Mouse (Mus musculus) ES-E14 (cell line): Measurements from ENCODE around the gene Cenpa. TPM values are rescaled to one million over a fixed set of nuclear protein-coding genes. Genes with fewer than 3 reads are reported as not detected.
"Not testable (repeated sequence)": the region's sequence is repeated elsewhere in the genome, so short reads cannot be mapped to it uniquely, and the experiment has no call there.

Experiments
- DNase-seq: peaks from one replicate; pipeline ENCODE4 v3.0.0-alpha.2; 2013; ENCODE audit warnings: low read depth, low spot score
- H3K27ac ChIP-seq: 2 replicates; pipeline ENCODE4 v1.5.1; 2012; ENCODE audit warnings: low read depth, mild to moderate bottlenecking, low read length, moderate library complexity, mixed read lengths; ENCODE audit not compliant: poor library complexity, insufficient read depth, severe bottlenecking
- H3K36me3 ChIP-seq: 2 replicates; pipeline ENCODE4 v1.6.1; 2012; ENCODE audit warnings: mild to moderate bottlenecking, low read length, moderate library complexity, mixed read lengths; ENCODE audit not compliant: control insufficient read depth, poor library complexity, insufficient read depth, severe bottlenecking
- H3K4me1 ChIP-seq, 2 experiments: fragments of 150-350 bp in 1 of 2; sonication (generic) in 1 of 2; 2 replicates each; pipeline ENCODE4 v1.6.1; 2012; ENCODE audit warnings: low read length in 2 of 2, mild to moderate bottlenecking in 1 of 2, mixed read lengths in 1 of 2; ENCODE audit not compliant: control insufficient read depth in 2 of 2, insufficient read depth in 2 of 2, poor library complexity in 1 of 2
- H3K4me3 ChIP-seq, 2 experiments: fragments of 150-350 bp in 1 of 2; sonication (generic) in 1 of 2; 2 replicates each; pipeline ENCODE4 v1.5.1; 2012; ENCODE audit warnings: low read length in 2 of 2, low read depth in 1 of 2, mild to moderate bottlenecking in 1 of 2, mixed read lengths in 1 of 2; ENCODE audit not compliant: insufficient read depth in 1 of 2, poor library complexity in 1 of 2, severe bottlenecking in 1 of 2
- H3K9ac ChIP-seq: 2 replicates; pipeline ENCODE4 v1.6.1; 2012; ENCODE audit warnings: low read depth, mild to moderate bottlenecking, low read length, mixed read lengths; ENCODE audit not compliant: poor library complexity, insufficient read depth, severe bottlenecking
- H3K9me3 ChIP-seq: fragments of 150-350 bp; sonication (generic); 2 replicates; pipeline ENCODE4 v1.6.1; 2012; ENCODE audit warnings: low read depth, mild to moderate bottlenecking, low read length; ENCODE audit not compliant: control insufficient read depth, insufficient read depth
- CHD2 ChIP-seq: IDR thresholded peaks from 2 replicates; pipeline ENCODE4 v1.6.1; 2014; ENCODE audit warnings: mild to moderate bottlenecking, low read depth, low read length, inconsistent platforms
- HCFC1 ChIP-seq: IDR thresholded peaks from 2 replicates; pipeline ENCODE4 v1.6.1; 2012; ENCODE audit warnings: low read length, inconsistent platforms, borderline replicate concordance; ENCODE audit not compliant: insufficient read depth
- MAFK ChIP-seq: IDR thresholded peaks from 2 replicates; pipeline ENCODE4 v1.6.1; 2014; ENCODE audit warnings: mild to moderate bottlenecking, low read depth, low read length, inconsistent platforms; ENCODE audit not compliant: insufficient read depth
- ZC3H11A ChIP-seq: IDR thresholded peaks from 2 replicates; pipeline ENCODE4 v1.6.1; 2012; ENCODE audit warnings: low read depth, mild to moderate bottlenecking, inconsistent platforms, low read length, borderline replicate concordance
- ZNF384 ChIP-seq: IDR thresholded peaks from 2 replicates; pipeline ENCODE4 v1.6.1; 2012; ENCODE audit warnings: low read depth, low read length, inconsistent platforms
- in situ Hi-C, 2 experiments: fragments of 600-800 bp; cut with MboI; formaldehyde crosslinking; loops; one replicate each; pipeline ENCODE4 v1.15.1; 2025; ENCODE audit warnings: low sequenced_read_pairs in 2 of 2, inconsistent platforms in 1 of 2; ENCODE audit not compliant: unreplicated experiment in 2 of 2
- total RNA-seq: library from RNA; depleted of rRNA; stranded (reverse); fragments of 300-350 nt; gene quantifications from 2 replicates; pipeline ENCODE4 v1.2.3, GENCODE M21; 2012

Cenpa gene
- total RNA-seq, 1 experiment = 102 TPM

DNA sequence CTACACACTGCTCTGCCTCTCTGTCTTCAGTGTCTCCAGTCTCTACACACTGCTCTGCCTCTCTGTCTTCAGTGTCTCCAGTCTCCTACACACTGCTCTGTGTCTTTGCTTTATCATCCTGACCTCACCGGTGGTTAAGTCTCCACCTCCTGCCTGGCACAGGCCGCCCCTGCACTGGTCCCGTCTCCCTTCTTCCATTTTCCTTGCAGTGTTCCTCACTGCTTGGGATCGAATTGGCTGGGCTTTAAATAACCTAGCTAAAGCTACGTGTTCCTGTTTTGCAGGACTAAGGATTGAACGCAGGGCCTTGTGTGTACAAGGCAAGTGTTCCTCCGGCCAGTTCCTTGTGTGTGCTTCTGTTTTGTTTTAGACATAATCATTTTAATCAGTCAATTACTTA, 3.5 kb downstream of the Cenpa start:
- in situ Hi-C loops = no loop called here
- Histone ChIP-seq H3K4me3 (no peak overlapping the region), H3K9ac (no peak overlapping the region), H3K27ac (no peak overlapping the region), H3K9me3 (no peaks in the 10 kb centered on the region), H3K4me1 (peaks cover 0 to 11% of the 10 kb centered on the region in 2 experiments; a peak in 2 of 4 replicates), H3K36me3 (peaks cover 46% of the 10 kb centered on the region)
- no peak for DNase-seq
- TF ChIP-seq CHD2 = no peak
- TF ChIP-seq HCFC1 = no peak
- no peak for TF ChIP-seq MAFK
- TF ChIP-seq ZC3H11A = no peak

DNA sequence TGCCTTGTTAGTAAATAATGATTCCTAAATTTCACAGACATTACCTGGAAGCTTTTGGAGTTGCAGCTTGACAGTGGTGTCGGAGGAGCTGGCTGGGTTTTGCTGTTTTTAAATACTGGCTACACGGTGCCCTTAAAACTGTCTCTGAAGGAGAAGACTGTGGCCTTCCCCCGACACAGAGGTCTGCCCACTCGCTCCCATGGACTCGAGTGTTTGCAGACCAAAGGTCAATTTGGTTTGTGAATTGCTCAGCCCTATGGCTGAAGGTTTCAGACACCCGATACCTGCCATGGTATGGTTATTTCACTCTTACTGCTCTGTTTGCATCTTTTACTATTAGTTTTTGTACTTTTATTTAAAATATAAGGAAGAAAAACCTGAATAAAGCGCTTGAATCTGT, 7.4 kb downstream of the Cenpa start:
- Histone ChIP-seq H3K4me1 (peaks cover 0 to 10% of the 10 kb centered on the region in 2 experiments; a peak in 1 of 4 replicates), H3K9me3 (no peaks in the 10 kb centered on the region), H3K9ac (no peak overlapping the region), H3K36me3 (peaks cover 48% of the 10 kb centered on the region), H3K4me3 (no peak overlapping the region), H3K27ac (no peak overlapping the region)
- in situ Hi-C loops = no loop called here
- no peak for DNase-seq
- no peak for TF ChIP-seq HCFC1
- no peak for TF ChIP-seq ZNF384
- TF ChIP-seq ZC3H11A = no peak
- no peak for TF ChIP-seq MAFK
- TF ChIP-seq CHD2 = no peak

DNA sequence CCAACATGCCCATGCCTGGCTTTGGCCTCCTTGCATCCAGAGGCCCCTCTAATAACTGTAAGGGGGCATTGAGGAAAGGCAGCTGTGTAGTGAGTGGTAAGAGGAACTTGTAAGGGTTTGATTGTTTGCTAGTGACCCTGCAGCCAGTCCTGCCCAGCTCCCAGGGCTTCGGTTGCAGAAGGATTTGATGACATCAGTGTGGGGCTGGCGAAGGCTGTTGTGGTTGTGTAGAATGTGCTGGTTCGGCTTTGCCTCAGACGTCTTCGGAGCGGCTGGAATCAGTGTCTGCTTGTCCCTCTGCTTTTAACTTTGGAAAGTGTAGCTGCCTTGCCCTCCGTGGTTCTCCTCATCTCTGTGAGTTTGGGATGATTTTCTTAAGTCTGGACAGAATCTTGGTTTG, 10.2 kb downstream of the Cenpa start:
- Histone ChIP-seq H3K27ac (no peak overlapping the region), H3K9me3 (no peaks in the 10 kb centered on the region), H3K4me1 (peaks cover 0 to 3% of the 10 kb centered on the region in 2 experiments; a peak in 1 of 4 replicates), H3K4me3 (no peak overlapping the region), H3K36me3 (peaks cover 32% of the 10 kb centered on the region), H3K9ac (no peak overlapping the region)
- no peak for DNase-seq
- in situ Hi-C loops = no loop called here
- no peak for TF ChIP-seq ZC3H11A
- TF ChIP-seq ZNF384 = no peak
- no peak for TF ChIP-seq CHD2
- no peak for TF ChIP-seq MAFK

DNA sequence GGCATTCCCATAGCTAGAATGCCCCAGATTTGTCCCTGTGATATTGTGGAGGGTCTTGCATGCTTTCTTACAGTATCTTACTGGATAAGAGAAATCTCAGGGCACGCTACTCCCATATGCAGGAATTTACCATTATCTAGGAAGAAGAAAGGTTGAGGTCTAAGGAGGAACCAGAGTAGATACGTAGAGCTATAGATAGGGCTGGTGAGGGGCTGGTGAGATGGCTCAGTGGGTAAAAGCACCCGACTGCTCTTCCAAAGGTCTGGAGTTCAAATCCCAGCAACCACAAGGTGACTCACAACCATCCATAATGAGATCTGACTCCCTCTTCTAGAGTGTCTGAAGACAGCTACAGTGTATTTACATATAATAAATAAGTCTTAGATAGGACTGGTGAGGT, 11.5 kb downstream of the Cenpa start:
- peaks cover 19% of the 10 kb centered on the region for H3K36me3 ChIP-seq
- H3K4me3 ChIP-seq, in situ Hi-C loops, H3K9ac ChIP-seq, H3K27ac ChIP-seq, H3K4me1 ChIP-seq, DNase-seq, H3K9me3 ChIP-seq: not testable (repeated sequence)

DNA sequence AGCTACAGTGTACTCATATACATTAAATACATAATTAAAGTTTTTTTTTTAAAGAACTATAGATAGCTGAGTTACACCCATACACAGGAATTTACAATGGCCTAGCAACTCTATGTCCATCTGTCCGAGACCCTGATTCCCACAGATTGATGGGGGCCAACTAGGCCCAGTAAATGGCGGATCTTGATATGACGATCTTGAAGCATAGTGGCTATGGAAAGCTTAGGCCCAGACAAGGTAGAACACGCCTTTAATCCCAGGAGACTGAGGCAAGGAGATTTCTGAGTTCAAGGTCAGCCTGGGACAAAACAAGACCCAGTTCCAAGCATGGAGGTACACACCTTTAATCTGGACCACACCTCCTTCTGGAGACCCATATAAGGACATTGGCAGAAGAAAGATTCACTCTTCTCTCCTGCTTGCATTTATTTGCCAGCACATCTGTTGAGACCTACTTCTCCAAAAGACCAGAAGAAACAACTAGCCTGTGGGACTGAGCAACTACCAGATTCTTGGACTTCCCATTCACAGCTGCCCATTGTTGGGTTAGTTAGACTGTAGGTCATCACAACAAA, 12.2 kb downstream of the Cenpa start:
- Histone ChIP-seq H3K4me1 (no peaks in the 10 kb centered on the region), H3K9ac (no peak overlapping the region), H3K9me3 (no peaks in the 10 kb centered on the region), H3K36me3 (peaks cover 13% of the 10 kb centered on the region), H3K4me3 (no peak overlapping the region), H3K27ac (no peak overlapping the region)
- TF ChIP-seq HCFC1 (no peak), CHD2 (no peak), ZC3H11A (no peak), MAFK (no peak), ZNF384 (no peak)
- DNase-seq = no peak
- in situ Hi-C loops = no loop called here
